Mouse (Mus musculus): Measurements from ENCODE around the gene Rcsd1.
A peak's percentile ranks its signal among the peaks of the same experiment; 100 is the strongest.
"Not testable (repeated sequence)": the region's sequence is repeated elsewhere in the genome, so short reads cannot be mapped to it uniquely, and the experiment has no call there.

The Rcsd1 gene

GRCm38 (mm10) chr1:165689845-165690244, 19.7 kb downstream of the Rcsd1 start:
- DNase-seq (ENCODE audit: low read depth, low spot score) = no peak

- no peak for DNase-seq (ENCODE audit: low read depth, low spot score)
These were observed 21.7 kb downstream of the Rcsd1 start for GRCm38 (mm10) chr1:165687861-165688260.

- no peak for DNase-seq (ENCODE audit: low read depth, low spot score)
These were observed 22.6 kb downstream of the Rcsd1 start for GRCm38 (mm10) chr1:165686963-165687362.

GRCm38 (mm10) chr1:165686349-165686748, 23.2 kb downstream of the Rcsd1 start:
- DNase-seq (ENCODE audit: low read depth, low spot score) = no peak

- no peak for DNase-seq (ENCODE audit: low read depth, low spot score)
These were observed 25.0 kb downstream of the Rcsd1 start for GRCm38 (mm10) chr1:165684261-165685203.

- DNase-seq (ENCODE audit: low read depth, low spot score) = no peak
These were observed 27.3 kb downstream of the Rcsd1 start for GRCm38 (mm10) chr1:165682056-165682853.

- no peak for DNase-seq (ENCODE audit: low read depth, low spot score)
These were observed 28.3 kb downstream of the Rcsd1 start for GRCm38 (mm10) chr1:165681045-165681794.

GRCm38 (mm10) chr1:165680086-165680485, 29.5 kb downstream of the Rcsd1 start:
- DNase-seq (ENCODE audit: low read depth, low spot score) = not testable (repeated sequence)

- DNase-seq (ENCODE audit: low read depth, low spot score) = no peak
These were observed 29.9 kb downstream of the Rcsd1 start for GRCm38 (mm10) chr1:165679618-165679997.

- no peak for DNase-seq (ENCODE audit: low read depth, low spot score)
These were observed 30.5 kb downstream of the Rcsd1 start for GRCm38 (mm10) chr1:165678861-165679617.

- no peak for DNase-seq (ENCODE audit: low read depth, low spot score)
These were observed 32.0 kb downstream of the Rcsd1 start for GRCm38 (mm10) chr1:165677558-165677957.

- no peak for DNase-seq (ENCODE audit: low read depth, low spot score)
These were observed 32.6 kb downstream of the Rcsd1 start for GRCm38 (mm10) chr1:165676993-165677392.

- no peak for DNase-seq (ENCODE audit: low read depth, low spot score)
These were observed 34.4 kb downstream of the Rcsd1 start for GRCm38 (mm10) chr1:165675167-165675566.

GRCm38 (mm10) chr1:165672355-165672754, 37.2 kb downstream of the Rcsd1 start:
- no peak for DNase-seq (ENCODE audit: low read depth, low spot score)

- DNase-seq (ENCODE audit: low read depth, low spot score) = no peak
These were observed 39.5 kb downstream of the Rcsd1 start for GRCm38 (mm10) chr1:165670056-165670455.

- DNase-seq (ENCODE audit: low read depth, low spot score) = no peak
These were observed 40.7 kb downstream of the Rcsd1 start for GRCm38 (mm10) chr1:165668904-165669303.

- DNase-seq (ENCODE audit: low read depth, low spot score) = peak; percentile 28
These were observed 42.2 kb downstream of the Rcsd1 start for GRCm38 (mm10) chr1:165667380-165667779.

- peak; percentile 27 for DNase-seq (ENCODE audit: low read depth, low spot score)
These were observed 42.6 kb downstream of the Rcsd1 start for GRCm38 (mm10) chr1:165666944-165667343.

GRCm38 (mm10) chr1:165665758-165666157, 43.8 kb downstream of the Rcsd1 start:
- DNase-seq (ENCODE audit: low read depth, low spot score) = no peak

GRCm38 (mm10) chr1:165663277-165663676, 46.3 kb downstream of the Rcsd1 start:
- no peak for DNase-seq (ENCODE audit: low read depth, low spot score)
